Mouse (Mus musculus) MEL (cell line): ENCODE data around the gene Acox3. TPM values are rescaled to one million over a fixed set of nuclear protein-coding genes. Genes with fewer than 3 reads are reported as not detected.

ENCODE experiments used
- DNase-seq: peaks from one replicate; pipeline ENCODE4 v3.0.0; 2011; ENCODE audit warnings: low read depth, low spot score
- H3K27ac ChIP-seq: 2 replicates; pipeline ENCODE4 v1.5.1; 2012; ENCODE audit warnings: low read depth, mild to moderate bottlenecking, control low read depth, low read length, moderate library complexity; ENCODE audit not compliant: control insufficient read depth
- H3K27me3 ChIP-seq, 2 experiments: fragments of 150-350 bp in 1 of 2; sonication (generic) in 1 of 2; 2 replicates each; pipeline ENCODE4 v1.6.1; 2012; ENCODE audit warnings: low read length in 2 of 2, mild to moderate bottlenecking in 2 of 2, improper control_type of control experiment in 1 of 2, moderate library complexity in 1 of 2; ENCODE audit not compliant: insufficient read depth in 2 of 2, control insufficient read depth in 1 of 2
- H3K36me3 ChIP-seq, 2 experiments: 2 replicates each; pipeline ENCODE4 v1.6.1; 2012 to 2014; ENCODE audit warnings: low read length in 2 of 2, improper control_type of control experiment in 1 of 2, inconsistent platforms in 1 of 2, mild to moderate bottlenecking in 1 of 2; ENCODE audit not compliant: insufficient read depth in 2 of 2, control insufficient read depth in 1 of 2
- H3K4me1 ChIP-seq, 2 experiments: fragments of 150-350 bp in 1 of 2; sonication (generic) in 1 of 2; 2 replicates each; pipeline ENCODE4 v1.6.1; 2012; ENCODE audit warnings: low read length in 2 of 2, improper control_type of control experiment in 1 of 2, mild to moderate bottlenecking in 1 of 2; ENCODE audit not compliant: insufficient read depth in 2 of 2, control insufficient read depth in 1 of 2
- H3K4me3 ChIP-seq, 2 experiments: fragments of 150-350 bp in 1 of 2; sonication (generic) in 1 of 2; 2 replicates each; pipeline ENCODE4 v1.5.1; 2012; ENCODE audit warnings: low read depth in 2 of 2, low read length in 2 of 2, mild to moderate bottlenecking in 2 of 2, moderate library complexity in 2 of 2, control low read depth in 1 of 2, improper control_type of control experiment in 1 of 2; ENCODE audit not compliant: control insufficient read depth in 1 of 2, insufficient read depth in 1 of 2
- H3K79me2 ChIP-seq: 2 replicates; pipeline ENCODE4 v1.6.1; 2012; ENCODE audit warnings: mild to moderate bottlenecking, low read length, moderate library complexity; ENCODE audit not compliant: control insufficient read depth, poor library complexity, insufficient read depth
- H3K9ac ChIP-seq: 2 replicates; pipeline ENCODE4 v1.6.1; 2012; ENCODE audit warnings: low read depth, mild to moderate bottlenecking, control low read depth, low read length, moderate library complexity; ENCODE audit not compliant: control insufficient read depth, poor library complexity, severe bottlenecking
- H3K9me3 ChIP-seq: fragments of 150-350 bp; sonication (generic); replicated peaks from 2 replicates; pipeline ENCODE4 v1.6.1; 2012; ENCODE audit warnings: mild to moderate bottlenecking, low read length, improper control_type of control experiment, moderate library complexity; ENCODE audit not compliant: insufficient read depth
- BHLHE40 ChIP-seq: IDR thresholded peaks from 2 replicates; pipeline ENCODE4 v1.6.1; 2012; ENCODE audit warnings: low read depth, mild to moderate bottlenecking, inconsistent platforms, low read length, improper control_type of control experiment, borderline replicate concordance
- CHD2 ChIP-seq: IDR thresholded peaks from 2 replicates; pipeline ENCODE4 v1.6.1; 2011; ENCODE audit warnings: low read length, improper control_type of control experiment
- E2F4 ChIP-seq: IDR thresholded peaks from 2 replicates; pipeline ENCODE4 v1.6.1; 2011; ENCODE audit warnings: low read depth, low read length, improper control_type of control experiment, borderline replicate concordance
- EP300 ChIP-seq, 2 experiments: IDR thresholded peaks; 2 replicates each; pipeline ENCODE4 v1.6.1; 2011; ENCODE audit warnings: improper control_type of control experiment in 2 of 2, low read length in 2 of 2, low read depth in 1 of 2, mild to moderate bottlenecking in 1 of 2
- ETS1 ChIP-seq: IDR thresholded peaks from 2 replicates; pipeline ENCODE4 v1.6.1; 2012; ENCODE audit warnings: low read depth, mild to moderate bottlenecking, inconsistent platforms, low read length, improper control_type of control experiment, moderate library complexity
- GATA1 ChIP-seq: IDR thresholded peaks from 2 replicates; pipeline ENCODE4 v1.6.1; 2011; ENCODE audit warnings: low read depth, low read length, improper control_type of control experiment
- HCFC1 ChIP-seq: IDR thresholded peaks from 2 replicates; pipeline ENCODE4 v1.6.1; 2012; ENCODE audit warnings: low read depth, mild to moderate bottlenecking, inconsistent platforms, low read length, improper control_type of control experiment, moderate library complexity
- JUND ChIP-seq: IDR thresholded peaks from 2 replicates; pipeline ENCODE4 v1.6.1; 2011; ENCODE audit warnings: low read depth, mild to moderate bottlenecking, improper control_type of control experiment, low read length
- MAFK ChIP-seq: IDR thresholded peaks from 2 replicates; pipeline ENCODE4 v1.6.1; 2011; ENCODE audit warnings: low read depth, mild to moderate bottlenecking, low read length, improper control_type of control experiment, borderline replicate concordance
- MAZ ChIP-seq: IDR thresholded peaks from 2 replicates; pipeline ENCODE4 v1.6.1; 2012; ENCODE audit warnings: low read depth, mild to moderate bottlenecking, inconsistent platforms, low read length, improper control_type of control experiment
- MEF2A ChIP-seq: IDR thresholded peaks from 2 replicates; pipeline ENCODE4 v1.6.1; 2014; ENCODE audit warnings: low read depth, mild to moderate bottlenecking, inconsistent platforms, low read length, improper control_type of control experiment; ENCODE audit not compliant: poor library complexity, insufficient replicate concordance, severe bottlenecking; ENCODE audit errors: extremely low read depth
- MYB ChIP-seq: IDR thresholded peaks from 2 replicates; pipeline ENCODE4 v1.6.1; 2011; ENCODE audit warnings: mild to moderate bottlenecking, low read depth, low read length, improper control_type of control experiment
- MYC ChIP-seq: IDR thresholded peaks from 2 replicates; pipeline ENCODE4 v1.6.1; 2011; ENCODE audit warnings: low read depth, mild to moderate bottlenecking, low read length, improper control_type of control experiment, moderate library complexity
- NELFE ChIP-seq: IDR thresholded peaks from 2 replicates; pipeline ENCODE4 v1.6.1; 2011; ENCODE audit warnings: low read depth, low read length, improper control_type of control experiment
- NRF1 ChIP-seq: IDR thresholded peaks from 2 replicates; pipeline ENCODE4 v1.6.1; 2014; ENCODE audit warnings: low read depth, mild to moderate bottlenecking, inconsistent platforms, low read length, improper control_type of control experiment, moderate library complexity; ENCODE audit not compliant: poor library complexity, insufficient read depth, severe bottlenecking
- POLR2A ChIP-seq, 2 experiments: IDR thresholded peaks; 2 replicates each; pipeline ENCODE4 v1.6.1; 2011 to 2012; ENCODE audit warnings: low read length in 2 of 2, mild to moderate bottlenecking in 2 of 2, control low read depth in 1 of 2, improper control_type of control experiment in 1 of 2, low read depth in 1 of 2, moderate library complexity in 1 of 2; ENCODE audit not compliant: control insufficient read depth in 1 of 2, insufficient read depth in 1 of 2, poor library complexity in 1 of 2
- RAD21 ChIP-seq: IDR thresholded peaks from 2 replicates; pipeline ENCODE4 v1.6.1; 2011; ENCODE audit warnings: mild to moderate bottlenecking, low read depth, low read length, improper control_type of control experiment
- SIN3A ChIP-seq: IDR thresholded peaks from 2 replicates; pipeline ENCODE4 v1.6.1; 2012; ENCODE audit warnings: low read length, improper control_type of control experiment, inconsistent platforms
- SMC3 ChIP-seq: IDR thresholded peaks from 2 replicates; pipeline ENCODE4 v1.6.1; 2011; ENCODE audit warnings: low read depth, low read length, improper control_type of control experiment
- TCF12 ChIP-seq: IDR thresholded peaks from 2 replicates; pipeline ENCODE4 v1.6.1; 2014; ENCODE audit warnings: low read depth, mild to moderate bottlenecking, inconsistent platforms, low read length, improper control_type of control experiment, moderate library complexity
- UBTF ChIP-seq: IDR thresholded peaks from 2 replicates; pipeline ENCODE4 v1.6.1; 2012; ENCODE audit warnings: low read depth, mild to moderate bottlenecking, inconsistent platforms, low read length, improper control_type of control experiment, moderate library complexity, borderline replicate concordance; ENCODE audit not compliant: insufficient read depth
- USF1 ChIP-seq: IDR thresholded peaks from 2 replicates; pipeline ENCODE4 v1.6.1; 2014; ENCODE audit warnings: low read depth, mild to moderate bottlenecking, inconsistent platforms, low read length, improper control_type of control experiment, moderate library complexity
- USF2 ChIP-seq, 2 experiments: IDR thresholded peaks; 2 replicates each; pipeline ENCODE4 v1.6.1; 2011 to 2012; ENCODE audit warnings: improper control_type of control experiment in 2 of 2, low read length in 2 of 2, borderline replicate concordance in 1 of 2, inconsistent platforms in 1 of 2, low read depth in 1 of 2, mild to moderate bottlenecking in 1 of 2; ENCODE audit not compliant: insufficient read depth in 1 of 2
- ZC3H11A ChIP-seq: IDR thresholded peaks from 2 replicates; pipeline ENCODE4 v1.6.1; 2012; ENCODE audit warnings: low read depth, mild to moderate bottlenecking, inconsistent platforms, low read length, improper control_type of control experiment
- ZKSCAN1 ChIP-seq: IDR thresholded peaks from 2 replicates; pipeline ENCODE4 v1.6.1; 2012; ENCODE audit warnings: low read depth, mild to moderate bottlenecking, inconsistent platforms, low read length, improper control_type of control experiment, moderate library complexity
- polyA plus RNA-seq, 2 experiments: library from polyadenylated mRNA; stranded (reverse) in 1 of 2; unstranded in 1 of 2; fragments of >175 nt in 1 of 2; fragments of >200 nt in 1 of 2; gene quantifications; 2 replicates each; pipeline versions ENCODE4 v1.2.1 to v1.2.4; 2012; ENCODE audit warnings: low replicate concordance in 2 of 2, low read depth in 1 of 2; ENCODE audit not compliant: insufficient read length in 2 of 2, insufficient read depth in 1 of 2, missing spikeins in 1 of 2
- total RNA-seq: library from RNA; depleted of rRNA; stranded (reverse); fragments of 300-350 nt; gene quantifications from 2 replicates; pipeline ENCODE4 v1.2.3, GENCODE M21; 2012

Acox3 gene
- total and polyA plus RNA-seq, 3 experiments, result 6.5 to 11.4 TPM; not detected in 1

- Histone ChIP-seq H3K79me2 (no peaks in the 10 kb centered on the region), H3K9ac (no peak overlapping the region), H3K27ac (no peak overlapping the region), H3K36me3 (no peaks in the 10 kb centered on the region), H3K4me3 (no peak overlapping the region), H3K4me1 (no peaks in the 10 kb centered on the region), H3K9me3 (no peaks in the 10 kb centered on the region), H3K27me3 (no peaks in the 10 kb centered on the region)
- no peak for TF ChIP-seq MAFK
- no peak for TF ChIP-seq RAD21
- TF ChIP-seq ZKSCAN1, result no peak
- TF ChIP-seq TCF12, result no peak
- TF ChIP-seq HCFC1, result no peak
- TF ChIP-seq MEF2A, result no peak
- no peak for TF ChIP-seq USF1
- no peak for TF ChIP-seq NELFE
- no peak for TF ChIP-seq MYB
- no peak for TF ChIP-seq UBTF
- TF ChIP-seq NRF1, result no peak
- no peak for TF ChIP-seq EP300 (IDR thresholded peaks at IDR 0.05; ENCODE audit: low read depth in 1 of 2, low read length in 2 of 2)
- no peak for TF ChIP-seq MYC
- no peak for TF ChIP-seq ZC3H11A
- no peak for TF ChIP-seq USF2 (IDR thresholded peaks at IDR 0.05; ENCODE audit: borderline replicate concordance in 1 of 2, insufficient read depth in 1 of 2, low read depth in 1 of 2, low read length in 2 of 2)
- no peak for TF ChIP-seq ETS1
- no peak for TF ChIP-seq SIN3A
- TF ChIP-seq JUND, result no peak
- no peak for DNase-seq
Observed at GRCm38 (mm10) chr5:35609381-35609780, 26.5 kb downstream of the Acox3 start.

DNA sequence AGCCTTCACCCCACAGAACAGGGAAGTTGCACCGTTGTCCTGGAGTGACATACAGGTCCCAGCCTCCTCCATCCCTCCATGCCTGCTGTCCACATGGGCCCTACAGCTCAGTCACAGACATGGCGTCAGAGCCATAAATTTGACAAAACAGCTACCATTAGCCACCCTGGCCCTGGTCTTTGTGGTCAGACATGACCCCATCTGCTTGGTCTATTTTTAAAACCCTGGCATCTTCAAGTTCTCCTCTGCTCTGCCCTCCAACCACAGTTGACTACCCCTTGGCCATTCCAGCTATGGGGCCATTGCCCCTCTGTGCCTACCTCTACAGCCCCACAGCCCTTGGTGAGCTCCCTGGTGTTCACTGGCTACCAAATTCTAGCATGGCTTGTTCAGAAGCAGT lies 27.1 kb downstream of the Acox3 start:
- Histone ChIP-seq H3K36me3 (no peaks in the 10 kb centered on the region), H3K4me3 (no peak overlapping the region), H3K79me2 (no peaks in the 10 kb centered on the region), H3K27me3 (no peaks in the 10 kb centered on the region), H3K4me1 (no peaks in the 10 kb centered on the region), H3K9ac (no peak overlapping the region), H3K27ac (no peak overlapping the region), H3K9me3 (no peaks in the 10 kb centered on the region)
- no peak for DNase-seq
- TF ChIP-seq GATA1 (no peak), JUND (no peak), BHLHE40 (no peak), MYC (no peak), SMC3 (no peak), CHD2 (no peak), ZKSCAN1 (no peak), MAZ (no peak), E2F4 (no peak), EP300 (IDR thresholded peaks at IDR 0.05; ENCODE audit: low read depth in 1 of 2, low read length in 2 of 2) (no peak), ZC3H11A (no peak), NELFE (no peak), POLR2A (IDR thresholded peaks at IDR 0.05; ENCODE audit: control insufficient read depth in 1 of 2, insufficient read depth in 1 of 2, low read depth in 1 of 2, low read length in 2 of 2, poor library complexity in 1 of 2) (no peak), ETS1 (no peak), TCF12 (no peak)
- TF ChIP-seq, all 39 proteins: peak for 0
